Mouse (Mus musculus): Measurements from ENCODE around the gene Lpar6. TPM values are rescaled to one million over a fixed set of nuclear protein-coding genes. Genes with fewer than 3 reads are reported as not detected.

Lpar6 gene
- polyA plus RNA-seq, 1 experiment from 2014 or later = 20.0 TPM

GRCm38 (mm10) chr14:73238498-73239250 is 979 bp downstream of the Lpar6 start:
- peaks cover 19% of the 10 kb centered on the region for H3K36me3 ChIP-seq
- WGBS = under 1% methylated on average over 20 of the region's 20 CpGs
- DNase-seq (ENCODE audit: low spot score) = peak; percentile 76
- H3K4me1 ChIP-seq = peaks cover 31% of the 10 kb centered on the region
- peak overlapping the region; percentile 96 for H3K27ac ChIP-seq
- peak overlapping the region; percentile 66 for H3K4me3 ChIP-seq
- no peaks in the 10 kb centered on the region for H3K27me3 ChIP-seq (ENCODE audit: low read depth, poor library complexity, severe bottlenecking)
- H3K9me3 ChIP-seq (replicated peaks) = no peaks in the 10 kb centered on the region

GRCm38 (mm10) chr14:73239291-73239690 is 1.6 kb downstream of the Lpar6 start:
- peak; percentile 53 for DNase-seq (ENCODE audit: low spot score)
- H3K36me3 ChIP-seq = peaks cover 19% of the 10 kb centered on the region
- H3K4me3 ChIP-seq = peak overlapping the region; percentile 66
- no peaks in the 10 kb centered on the region for H3K27me3 ChIP-seq (ENCODE audit: low read depth, poor library complexity, severe bottlenecking)
- WGBS = under 1% methylated on average over 6 of the region's 6 CpGs
- peaks cover 26% of the 10 kb centered on the region for H3K4me1 ChIP-seq
- H3K9me3 ChIP-seq (replicated peaks) = no peaks in the 10 kb centered on the region
- H3K27ac ChIP-seq = peak overlapping the region; percentile 96

- peak overlapping the region; percentile 96 for H3K27ac ChIP-seq
Observed at GRCm38 (mm10) chr14:73239857-73240256, 2.2 kb downstream of the Lpar6 start.

DNA sequence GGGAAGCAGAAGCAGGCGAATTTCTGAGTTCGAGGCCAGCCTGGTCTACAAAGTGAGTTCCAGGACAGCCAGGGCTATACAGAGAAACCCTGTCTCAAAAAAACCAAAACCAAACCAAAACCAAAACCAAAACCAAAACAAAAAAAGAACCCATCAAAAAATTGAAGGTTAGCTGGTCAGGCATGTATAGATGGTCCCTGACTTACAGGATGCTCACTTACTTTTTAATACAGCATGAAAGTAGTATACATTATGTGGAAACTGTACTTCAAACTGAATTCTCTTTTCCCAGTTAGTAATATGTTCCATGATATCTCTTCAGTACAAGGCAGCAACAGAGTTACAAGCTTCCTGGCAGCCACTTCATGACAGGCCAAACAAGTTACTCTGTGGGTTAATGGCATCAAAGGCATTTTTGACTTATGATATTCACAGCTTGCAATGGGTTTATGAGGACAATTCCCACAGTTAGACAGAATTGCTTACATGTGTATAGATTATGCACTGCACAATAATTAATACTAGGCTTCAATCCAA is 6.4 kb downstream of the Lpar6 start:
- WGBS = 94% methylated on average over 2 of the region's 2 CpGs
- Histone ChIP-seq H3K27me3 (ENCODE audit: low read depth, poor library complexity, severe bottlenecking) (no peaks in the 10 kb centered on the region), H3K36me3 (peaks cover 19% of the 10 kb centered on the region), H3K4me3 (no peak overlapping the region), H3K4me1 (no peaks in the 10 kb centered on the region), H3K27ac (no peak overlapping the region), H3K9me3 (replicated peaks) (no peaks in the 10 kb centered on the region)
- no peak for DNase-seq (ENCODE audit: low spot score)

More at GRCm38 (mm10) chr14:73239857-73240256, 2.2 kb downstream of the Lpar6 start:
- no peak for DNase-seq (ENCODE audit: low spot score)
- Histone ChIP-seq H3K4me1 (peaks cover 20% of the 10 kb centered on the region), H3K4me3 (peak overlapping the region; percentile 66), H3K9me3 (replicated peaks) (no peaks in the 10 kb centered on the region), H3K36me3 (peaks cover 19% of the 10 kb centered on the region), H3K27me3 (ENCODE audit: low read depth, poor library complexity, severe bottlenecking) (no peaks in the 10 kb centered on the region)
- 61% methylated on average over 3 of the region's 3 CpGs for WGBS

DNA sequence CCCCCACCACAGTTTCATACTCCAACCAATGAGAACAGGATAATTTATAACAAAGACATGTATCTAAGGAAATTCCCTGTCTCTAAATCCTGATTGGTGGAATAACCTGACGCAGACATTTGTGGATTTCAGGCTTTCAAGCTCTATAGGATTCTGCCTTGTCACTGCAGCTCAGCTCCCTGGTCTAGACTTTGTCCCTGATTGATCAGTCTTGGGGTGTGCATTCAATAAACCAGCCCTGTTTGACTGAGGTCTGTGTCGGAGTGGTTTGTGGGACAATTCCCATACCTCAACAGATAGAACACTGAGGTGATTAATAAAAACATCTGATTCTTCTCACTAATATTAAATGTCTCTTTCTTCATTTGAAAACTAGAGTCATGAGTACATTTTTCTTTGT is 12.4 kb downstream of the Lpar6 start:
- 91% methylated on average over 2 of the region's 2 CpGs for WGBS

GRCm38 (mm10) chr14:73252276-73252675 is 14.6 kb downstream of the Lpar6 start:
- 92% methylated on average over 2 of the region's 2 CpGs for WGBS
- peaks cover under 1% of the 10 kb centered on the region; the same call in 1 of the 2 replicates for H3K4me1 ChIP-seq
- no peak overlapping the region for H3K27ac ChIP-seq
- no peaks in the 10 kb centered on the region for H3K36me3 ChIP-seq
- DNase-seq (ENCODE audit: low spot score) = peak; percentile 6
- no peak overlapping the region for H3K4me3 ChIP-seq
- no peaks in the 10 kb centered on the region for H3K9me3 ChIP-seq (replicated peaks)
- no peaks in the 10 kb centered on the region for H3K27me3 ChIP-seq (ENCODE audit: low read depth, poor library complexity, severe bottlenecking)

More for the DNA sequence above, 12.4 kb downstream of the Lpar6 start:
- Histone ChIP-seq H3K36me3 (no peaks in the 10 kb centered on the region), H3K4me3 (no peak overlapping the region), H3K4me1 (no peaks in the 10 kb centered on the region), H3K27me3 (ENCODE audit: low read depth, poor library complexity, severe bottlenecking) (no peaks in the 10 kb centered on the region), H3K9me3 (replicated peaks) (no peaks in the 10 kb centered on the region), H3K27ac (no peak overlapping the region)
- peak; percentile 3 for DNase-seq (ENCODE audit: low spot score)

DNA sequence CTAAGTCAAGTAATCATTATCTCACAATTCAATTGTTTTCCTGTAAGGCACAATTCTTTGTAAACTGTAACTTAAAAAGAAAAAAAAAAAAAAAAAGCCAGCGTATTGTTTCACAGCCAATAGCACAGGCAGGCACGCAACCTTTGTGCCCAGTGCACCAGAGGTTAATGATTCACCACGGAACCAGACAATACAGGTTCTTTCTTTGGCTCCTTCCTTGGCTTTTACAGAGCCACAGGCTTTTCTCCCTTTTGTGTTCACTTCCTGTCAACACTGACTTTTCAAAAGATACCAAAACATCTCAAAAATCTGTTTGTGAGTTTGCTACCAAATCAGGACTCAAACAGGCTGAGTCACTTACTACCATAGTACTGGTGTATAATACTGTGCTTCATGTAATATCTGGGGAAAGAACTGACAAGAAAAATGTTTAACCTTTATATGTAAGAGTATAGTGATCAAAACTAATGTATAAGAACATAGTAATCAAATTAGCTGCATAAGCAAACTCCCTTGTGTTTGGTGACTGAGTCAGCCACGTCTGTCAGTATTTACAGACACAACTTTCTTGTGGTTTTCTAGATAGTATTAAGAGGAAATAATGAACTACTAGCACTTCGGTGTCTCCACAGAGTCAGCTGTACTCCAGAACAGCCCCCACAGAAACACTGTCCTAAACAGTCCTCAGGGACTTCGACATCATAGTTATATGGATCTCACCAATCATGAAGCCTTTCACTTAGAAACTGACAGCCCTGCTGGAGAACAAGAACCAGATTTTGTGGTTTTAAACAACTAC is 16.0 kb downstream of the Lpar6 start:
- no peaks in the 10 kb centered on the region for H3K36me3 ChIP-seq
- peak; percentile 12 for DNase-seq (ENCODE audit: low spot score)
- no peaks in the 10 kb centered on the region for H3K9me3 ChIP-seq (replicated peaks)
- 83% methylated on average over 6 of the region's 6 CpGs for WGBS
- peaks cover 14% of the 10 kb centered on the region; the same call in 1 of the 2 replicates for H3K4me1 ChIP-seq
- H3K4me3 ChIP-seq = no peak overlapping the region
- no peaks in the 10 kb centered on the region for H3K27me3 ChIP-seq (ENCODE audit: low read depth, poor library complexity, severe bottlenecking)
- no peak overlapping the region for H3K27ac ChIP-seq

GRCm38 (mm10) chr14:73254412-73254811 is 16.7 kb downstream of the Lpar6 start:
- WGBS = 85% methylated on average over 4 of the region's 4 CpGs
- Histone ChIP-seq H3K27ac (no peak overlapping the region), H3K4me1 (peaks cover 16% of the 10 kb centered on the region; the same call in 1 of the 2 replicates), H3K36me3 (no peaks in the 10 kb centered on the region), H3K27me3 (ENCODE audit: low read depth, poor library complexity, severe bottlenecking) (no peaks in the 10 kb centered on the region), H3K9me3 (replicated peaks) (no peaks in the 10 kb centered on the region), H3K4me3 (no peak overlapping the region)
- DNase-seq (ENCODE audit: low spot score) = peak; percentile 29

DNA sequence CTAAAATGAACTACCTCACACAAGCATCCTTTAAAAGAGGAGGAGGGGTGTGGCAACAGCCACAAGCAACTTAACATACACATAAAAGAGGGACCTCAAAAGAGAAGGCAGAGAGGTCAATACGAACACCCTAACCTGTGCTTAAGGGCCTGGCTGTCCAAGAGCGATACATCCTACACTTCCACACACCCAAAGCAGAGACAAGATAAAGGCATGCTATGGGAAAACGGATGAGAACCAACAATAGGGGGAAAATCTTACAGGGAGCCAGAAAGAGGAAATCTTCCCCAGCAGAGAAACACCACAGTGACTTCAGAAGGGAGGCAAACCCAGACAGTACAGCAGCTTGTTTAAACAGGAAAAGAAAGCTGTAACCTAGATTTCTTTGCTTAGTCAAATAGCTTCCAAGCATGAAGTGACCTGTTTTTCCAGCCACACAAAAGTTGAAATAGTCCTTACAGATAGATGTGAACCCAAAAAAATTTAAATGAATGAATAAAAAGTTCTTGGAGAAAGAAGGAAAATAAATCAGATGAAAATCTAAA is 17.8 kb downstream of the Lpar6 start:
- peak; percentile 12 for DNase-seq (ENCODE audit: low spot score)
- no peaks in the 10 kb centered on the region for H3K27me3 ChIP-seq (ENCODE audit: low read depth, poor library complexity, severe bottlenecking)
- H3K4me3 ChIP-seq = no peak overlapping the region
- peaks cover 16% of the 10 kb centered on the region; the same call in 1 of the 2 replicates for H3K4me1 ChIP-seq
- no peaks in the 10 kb centered on the region for H3K36me3 ChIP-seq
- H3K27ac ChIP-seq = no peak overlapping the region
- no peaks in the 10 kb centered on the region for H3K9me3 ChIP-seq (replicated peaks)
- WGBS = 76% methylated on average over 3 of the region's 3 CpGs

DNA sequence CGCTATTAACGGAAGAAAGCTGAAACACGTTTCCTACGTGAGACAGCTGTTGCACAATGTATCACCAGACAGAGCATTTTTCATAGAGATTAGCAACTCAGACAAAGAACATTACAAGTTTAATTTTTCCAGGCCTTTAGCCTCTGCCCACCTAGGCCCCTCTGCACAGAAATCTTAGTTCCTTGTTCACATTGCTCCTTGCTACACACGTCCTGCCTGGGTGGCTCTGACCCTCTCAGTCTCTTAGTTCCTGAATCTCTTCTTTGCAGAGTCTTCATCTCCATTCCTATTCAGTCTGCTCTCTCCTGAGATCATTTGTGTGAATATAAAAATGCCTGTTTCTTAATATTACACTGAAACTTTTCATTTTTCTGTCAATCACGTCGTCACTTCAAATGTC is 19.7 kb downstream of the Lpar6 start:
- DNase-seq (ENCODE audit: low spot score) = peak; percentile 17
- Histone ChIP-seq H3K27me3 (ENCODE audit: low read depth, poor library complexity, severe bottlenecking) (no peaks in the 10 kb centered on the region), H3K36me3 (peaks cover 4% of the 10 kb centered on the region; the same call in 1 of the 2 replicates), H3K27ac (no peak overlapping the region), H3K4me1 (peaks cover 16% of the 10 kb centered on the region; the same call in 1 of the 2 replicates), H3K9me3 (replicated peaks) (no peaks in the 10 kb centered on the region), H3K4me3 (no peak overlapping the region)
- WGBS = 81% methylated on average over 7 of the region's 7 CpGs

DNA sequence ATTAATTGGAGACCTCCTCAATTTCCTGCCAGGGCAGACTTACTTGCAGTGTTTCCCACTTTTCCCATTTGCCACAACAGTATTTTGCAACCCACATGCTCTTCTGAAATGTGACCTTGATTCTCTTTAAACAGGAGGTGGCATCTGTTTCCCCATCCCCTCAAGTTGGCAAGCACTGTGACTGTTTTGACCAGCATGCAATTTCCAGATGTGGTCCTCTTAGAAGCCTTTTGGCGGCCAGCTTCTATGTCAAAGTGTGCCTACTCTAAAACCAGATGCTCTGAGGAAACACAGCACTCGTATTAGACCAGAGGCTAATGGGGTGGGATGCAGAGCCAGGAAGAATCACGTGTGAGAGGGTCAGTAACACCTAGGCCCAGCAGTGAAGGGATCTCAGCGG is 20.5 kb downstream of the Lpar6 start:
- H3K9me3 ChIP-seq (replicated peaks) = no peaks in the 10 kb centered on the region
- 37% methylated on average over 4 of the region's 4 CpGs for WGBS
- peak; percentile 32 for DNase-seq (ENCODE audit: low spot score)
- no peaks in the 10 kb centered on the region for H3K27me3 ChIP-seq (ENCODE audit: low read depth, poor library complexity, severe bottlenecking)
- peaks cover 4% of the 10 kb centered on the region; the same call in 1 of the 2 replicates for H3K36me3 ChIP-seq
- peak overlapping the region; percentile 16; the same call in 1 of the 2 replicates for H3K27ac ChIP-seq
- H3K4me1 ChIP-seq = peaks cover 16% of the 10 kb centered on the region; the same call in 1 of the 2 replicates
- H3K4me3 ChIP-seq = no peak overlapping the region

DNA sequence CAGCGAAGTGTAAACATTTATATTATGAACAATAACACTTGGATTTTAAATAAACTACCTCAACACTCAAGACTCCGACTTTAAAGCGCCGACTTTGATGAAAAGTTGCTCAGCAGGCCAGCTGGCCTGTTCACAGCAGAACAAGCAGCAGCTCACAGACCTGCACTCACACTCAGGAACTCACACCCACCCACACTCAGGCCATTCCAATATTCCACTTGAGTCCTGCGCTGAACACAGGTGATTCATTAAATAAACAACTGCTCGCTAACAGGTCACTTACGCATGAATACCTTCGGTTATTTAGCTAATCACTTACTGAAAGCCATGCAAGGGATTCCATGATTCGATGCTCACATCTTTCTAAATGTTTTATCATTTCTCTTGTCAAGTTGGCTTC is 24.5 kb downstream of the Lpar6 start:
- no peaks in the 10 kb centered on the region for H3K9me3 ChIP-seq (replicated peaks)
- 96% methylated on average over 9 of the region's 9 CpGs for WGBS
- no peak overlapping the region for H3K27ac ChIP-seq
- no peaks in the 10 kb centered on the region for H3K27me3 ChIP-seq (ENCODE audit: low read depth, poor library complexity, severe bottlenecking)
- H3K36me3 ChIP-seq = peaks cover 17% of the 10 kb centered on the region
- peaks cover 16% of the 10 kb centered on the region; the same call in 1 of the 2 replicates for H3K4me1 ChIP-seq
- H3K4me3 ChIP-seq = no peak overlapping the region
- DNase-seq (ENCODE audit: low spot score) = peak; percentile 29

Data from limb, embryonic 10.5 days (tissue).